In the genomic region with DNA sequence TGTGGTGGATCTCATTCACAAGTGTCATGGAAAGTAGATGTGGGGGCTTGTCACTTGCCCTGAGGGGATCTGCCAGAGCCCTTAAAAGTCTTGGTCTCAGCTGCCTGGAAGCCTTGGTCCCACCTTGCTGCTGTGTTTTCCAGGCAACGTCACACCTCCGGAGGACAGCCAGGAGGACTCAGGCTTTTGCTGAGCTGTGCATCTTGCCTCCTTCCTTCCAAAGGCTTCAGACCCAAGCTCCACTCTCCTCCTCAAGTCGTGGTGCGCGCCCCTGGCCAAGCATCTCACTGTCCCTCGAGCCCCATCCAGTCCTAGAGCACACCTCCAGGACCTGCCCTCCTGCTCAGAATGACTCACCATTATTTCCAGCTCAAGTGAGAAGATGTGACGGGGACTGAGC, we compare ENCODE assay signal across 9 mouse cellular contexts. TPM values are rescaled to one million over a fixed set of nuclear protein-coding genes. Genes with fewer than 3 reads are reported as not detected.
DNase-seq lines count a peak whose midpoint lies in the region; ATAC-seq lines count a peak whose summit lies in the region.
"Had no signal": no experiment of that assay in that cellular context is flagged by ENCODE, and none has a peak within 500 bp of the region (broad histone marks: within the 10 kb centered on the region; RNA-seq: fewer than 3 reads in every experiment).

No protein-coding gene starts in this region.

- WGBS in kidney, embryonic 16.5 days: 76% methylated on average over 7 of the region's 7 CpGs
- 82% methylated on average over 7 of the region's 7 CpGs for WGBS in forebrain, embryonic 15.5 days
- WGBS in midbrain, embryonic 12.5 days: 71% methylated on average over 7 of the region's 7 CpGs

- H3K27ac ChIP-seq in kidney, embryonic 16.5 days (ENCODE audit: low read length): no peak overlapping the region
- H3K27ac ChIP-seq in forebrain, embryonic 15.5 days (replicated peaks): no peak overlapping the region
- H3K27ac ChIP-seq in midbrain, embryonic 12.5 days (replicated peaks): no peak overlapping the region

- peaks cover 53% of the 10 kb centered on the region for H3K27me3 ChIP-seq in kidney, embryonic 16.5 days (ENCODE audit: insufficient read depth, low read length)
- H3K27me3 ChIP-seq in forebrain, embryonic 15.5 days: peaks cover 18% of the 10 kb centered on the region; the same call in 1 of the 2 replicates
- H3K27me3 ChIP-seq in midbrain, embryonic 12.5 days: peaks cover 58% of the 10 kb centered on the region

- ATAC-seq in kidney, embryonic 16.5 days (ENCODE audit: low FRiP score, low TSS enrichment): no peak
- ATAC-seq in forebrain, embryonic 15.5 days (replicated peaks): no peak
- ATAC-seq in midbrain, embryonic 12.5 days (ENCODE audit: low FRiP score, low read depth): no peak

- 0 out of 2 replicates have a peak overlapping the region, but pooled peaks have one; percentile 1 for H3K9ac ChIP-seq in kidney, embryonic 16.5 days (replicated peaks; ENCODE audit: low read length)
- H3K9ac ChIP-seq in forebrain, embryonic 15.5 days (replicated peaks): no peak overlapping the region
- H3K9ac ChIP-seq in midbrain, embryonic 12.5 days (replicated peaks): peak overlapping the region; percentile 58; the same call in 1 of the 2 replicates

- no peaks in the 10 kb centered on the region for H3K9me3 ChIP-seq in kidney, embryonic 16.5 days (ENCODE audit: low read length)
- H3K9me3 ChIP-seq in forebrain, embryonic 15.5 days: no peaks in the 10 kb centered on the region
- no peaks in the 10 kb centered on the region for H3K9me3 ChIP-seq in midbrain, embryonic 12.5 days

- H3K4me2 ChIP-seq in kidney, embryonic 16.5 days (replicated peaks; ENCODE audit: low read depth, low read length): no peak overlapping the region
- peak overlapping the region; percentile 94 for H3K4me2 ChIP-seq in forebrain, embryonic 15.5 days (replicated peaks)
- H3K4me2 ChIP-seq in midbrain, embryonic 12.5 days (replicated peaks): peak overlapping the region; percentile 94

- H3K36me3 ChIP-seq in kidney, embryonic 16.5 days (ENCODE audit: insufficient read depth, low read length): no peaks in the 10 kb centered on the region
- no peaks in the 10 kb centered on the region for H3K36me3 ChIP-seq in forebrain, embryonic 15.5 days
- no peaks in the 10 kb centered on the region for H3K36me3 ChIP-seq in midbrain, embryonic 12.5 days

- no peak for DNase-seq in kidney, adult 18-20 months
- DNase-seq in cerebellum, adult 8-10 months: peak; percentile 50
- DNase-seq in retina, postnatal 1 day: no peak
- DNase-seq in urinary bladder, adult 18-20 months (ENCODE audit: low spot score in 2 of 2): no peak
- DNase-seq in kidney, adult 11 months: no peak
- DNase-seq: kidney, postnatal 36 days had no signal

- peaks cover 9% of the 10 kb centered on the region for H3K4me1 ChIP-seq in kidney, embryonic 16.5 days (ENCODE audit: insufficient read depth, low read length)
- peaks cover 15% of the 10 kb centered on the region for H3K4me1 ChIP-seq in forebrain, embryonic 15.5 days
- peaks cover 12% of the 10 kb centered on the region for H3K4me1 ChIP-seq in midbrain, embryonic 12.5 days

- no peak overlapping the region for H3K4me3 ChIP-seq in kidney, embryonic 16.5 days (ENCODE audit: low read length)
- H3K4me3 ChIP-seq in forebrain, embryonic 15.5 days: peak overlapping the region; percentile 59; the same call in 1 of the 2 replicates
- H3K4me3 ChIP-seq in midbrain, embryonic 12.5 days: peak overlapping the region; percentile 56; the same call in 1 of the 2 replicates

RNA-seq across cellular contexts. Expression of gene Kcna2, which starts 2.1 kb away (rescaled TPM):
- polyA plus RNA-seq in kidney, embryonic 16.5 days (2015; fragmentation: Nextera tagmentation; extraction: Ambion mirVana): 0.02 and 0.09 TPM in 2 replicates
- polyA plus RNA-seq in forebrain, embryonic 15.5 days (2015; fragmentation: Nextera tagmentation; extraction: Ambion mirVana): 0.73 and 0.83 TPM in 2 replicates
- polyA plus RNA-seq in midbrain, embryonic 12.5 days (2016; fragmentation: Nextera tagmentation; extraction: Ambion mirVana): 0.46 and 0.67 TPM in 2 replicates
